In genomic region chr17:36788351-36788750, GRCm38 (mm10) we compare ENCODE assay signal across 30 mouse cellular contexts. TPM values are rescaled to one million over a fixed set of nuclear protein-coding genes. Genes with fewer than 3 reads are reported as not detected.
DNase-seq lines count a peak whose midpoint lies in the region; ATAC-seq and TF ChIP-seq lines count a peak whose summit lies in the region.
"Had no signal": no experiment of that assay in that cellular context is flagged by ENCODE, and none has a peak within 500 bp of the region (broad histone marks: within the 10 kb centered on the region; RNA-seq: fewer than 3 reads in every experiment).

No protein-coding gene starts in this region.

- no peak for TF ChIP-seq CTCF in hindbrain, postnatal 0 days (IDR thresholded peaks at IDR 0.05; ENCODE audit: low read depth)

- no peaks in the 10 kb centered on the region for H3K36me3 ChIP-seq in forebrain, embryonic 15.5 days
- H3K36me3 ChIP-seq in forebrain, embryonic 10.5 days (replicated peaks) = no peaks in the 10 kb centered on the region
- no peaks in the 10 kb centered on the region for H3K36me3 ChIP-seq in midbrain, embryonic 13.5 days
- no peaks in the 10 kb centered on the region for H3K36me3 ChIP-seq in midbrain, embryonic 11.5 days (ENCODE audit: control insufficient read depth, insufficient read depth, low read length)
- H3K36me3 ChIP-seq in hindbrain, postnatal 0 days (ENCODE audit: insufficient read depth, low read length) = no peaks in the 10 kb centered on the region
- H3K36me3 ChIP-seq in neural tube, embryonic 15.5 days = no peaks in the 10 kb centered on the region
- H3K36me3 ChIP-seq: heart, embryonic 12.5 days; limb, embryonic 13.5 days; lung, embryonic 15.5 days had no signal

- no peaks in the 10 kb centered on the region for H3K4me1 ChIP-seq in forebrain, embryonic 15.5 days
- no peaks in the 10 kb centered on the region for H3K4me1 ChIP-seq in forebrain, embryonic 10.5 days
- H3K4me1 ChIP-seq in midbrain, embryonic 13.5 days (replicated peaks) = no peaks in the 10 kb centered on the region
- H3K4me1 ChIP-seq in midbrain, embryonic 11.5 days (ENCODE audit: control insufficient read depth, insufficient read depth, low read length) = no peaks in the 10 kb centered on the region
- H3K4me1 ChIP-seq in hindbrain, postnatal 0 days (ENCODE audit: insufficient read depth, low read length) = no peaks in the 10 kb centered on the region
- no peaks in the 10 kb centered on the region for H3K4me1 ChIP-seq in neural tube, embryonic 15.5 days
- H3K4me1 ChIP-seq: heart, embryonic 12.5 days; limb, embryonic 13.5 days; lung, embryonic 15.5 days had no signal

- 80% methylated on average over 2 of the region's 2 CpGs for WGBS in forebrain, embryonic 15.5 days
- 86% methylated on average over 2 of the region's 2 CpGs for WGBS in forebrain, embryonic 10.5 days
- WGBS in midbrain, embryonic 13.5 days = 82% methylated on average over 2 of the region's 2 CpGs
- 90% methylated on average over 2 of the region's 2 CpGs for WGBS in midbrain, embryonic 11.5 days
- WGBS in hindbrain, postnatal 0 days = 70% methylated on average over 2 of the region's 2 CpGs
- 79% methylated on average over 2 of the region's 2 CpGs for WGBS in neural tube, embryonic 15.5 days

- H3K9ac ChIP-seq in forebrain, embryonic 15.5 days (replicated peaks) = no peak overlapping the region
- H3K9ac ChIP-seq in midbrain, embryonic 13.5 days (replicated peaks) = no peak overlapping the region
- H3K9ac ChIP-seq in midbrain, embryonic 11.5 days (ENCODE audit: low read length) = no peak overlapping the region
- no peak overlapping the region for H3K9ac ChIP-seq in hindbrain, postnatal 0 days (replicated peaks; ENCODE audit: low read length)
- no peak overlapping the region for H3K9ac ChIP-seq in neural tube, embryonic 15.5 days (replicated peaks)
- H3K9ac ChIP-seq: heart, embryonic 12.5 days; limb, embryonic 13.5 days; lung, embryonic 15.5 days had no signal

- no peak for DNase-seq in forebrain, embryonic 10.5 days (ENCODE audit: extremely low spot score, low spot score)
- no peak for DNase-seq in midbrain, embryonic 11.5 days (ENCODE audit: low spot score, missing footprints)
- DNase-seq in hindbrain, postnatal 0 days (ENCODE audit: low spot score) = no peak
- no peak for DNase-seq in gastrocnemius, postnatal 4 days (ENCODE audit: low spot score in 2 of 2)

- no peaks in the 10 kb centered on the region for H3K27me3 ChIP-seq in forebrain, embryonic 15.5 days
- H3K27me3 ChIP-seq in forebrain, embryonic 10.5 days (ENCODE audit: poor library complexity, severe bottlenecking) = no peaks in the 10 kb centered on the region
- 0 out of 2 replicates have a peak, but pooled peaks cover 2% of the 10 kb centered on the region for H3K27me3 ChIP-seq in midbrain, embryonic 13.5 days
- H3K27me3 ChIP-seq in midbrain, embryonic 11.5 days (ENCODE audit: control insufficient read depth, insufficient read depth, low read length) = no peaks in the 10 kb centered on the region
- no peaks in the 10 kb centered on the region for H3K27me3 ChIP-seq in hindbrain, postnatal 0 days (ENCODE audit: insufficient read depth, low read length)
- H3K27me3 ChIP-seq in neural tube, embryonic 15.5 days (replicated peaks) = no peaks in the 10 kb centered on the region
- H3K27me3 ChIP-seq: heart, embryonic 12.5 days; limb, embryonic 13.5 days; lung, embryonic 15.5 days had no signal

- no peak overlapping the region for H3K27ac ChIP-seq in forebrain, embryonic 15.5 days (replicated peaks)
- H3K27ac ChIP-seq in forebrain, embryonic 10.5 days = no peak overlapping the region
- H3K27ac ChIP-seq in midbrain, embryonic 13.5 days = no peak overlapping the region
- H3K27ac ChIP-seq in midbrain, embryonic 11.5 days (ENCODE audit: low read depth, low read length) = no peak overlapping the region
- H3K27ac ChIP-seq in hindbrain, postnatal 0 days = no peak overlapping the region
- no peak overlapping the region for H3K27ac ChIP-seq in neural tube, embryonic 15.5 days (replicated peaks)
- H3K27ac ChIP-seq: heart, adult 2 months; kidney, postnatal 0 days; limb, embryonic 13.5 days; lung, embryonic 15.5 days had no signal

- no peaks in the 10 kb centered on the region for H3K9me3 ChIP-seq in forebrain, embryonic 15.5 days
- no peaks in the 10 kb centered on the region for H3K9me3 ChIP-seq in forebrain, embryonic 10.5 days
- no peaks in the 10 kb centered on the region for H3K9me3 ChIP-seq in midbrain, embryonic 13.5 days
- H3K9me3 ChIP-seq in midbrain, embryonic 11.5 days (ENCODE audit: control insufficient read depth, low read length) = no peaks in the 10 kb centered on the region
- no peaks in the 10 kb centered on the region for H3K9me3 ChIP-seq in hindbrain, postnatal 0 days (ENCODE audit: low read length)
- no peaks in the 10 kb centered on the region for H3K9me3 ChIP-seq in neural tube, embryonic 15.5 days (replicated peaks)
- H3K9me3 ChIP-seq: heart, embryonic 12.5 days; limb, embryonic 13.5 days; lung, embryonic 15.5 days had no signal

- H3K4me3 ChIP-seq in forebrain, embryonic 15.5 days = no peak overlapping the region
- H3K4me3 ChIP-seq in forebrain, embryonic 10.5 days = no peak overlapping the region
- no peak overlapping the region for H3K4me3 ChIP-seq in midbrain, embryonic 13.5 days (replicated peaks)
- no peak overlapping the region for H3K4me3 ChIP-seq in midbrain, embryonic 11.5 days (ENCODE audit: low read depth, low read length)
- H3K4me3 ChIP-seq in hindbrain, postnatal 0 days (ENCODE audit: low read length) = no peak overlapping the region
- H3K4me3 ChIP-seq in neural tube, embryonic 15.5 days (replicated peaks) = no peak overlapping the region
- H3K4me3 ChIP-seq: heart, adult 2 months; heart, embryonic 12.5 days; limb, embryonic 13.5 days; lung, embryonic 15.5 days had no signal

- no peak overlapping the region for H3K4me2 ChIP-seq in forebrain, embryonic 15.5 days (replicated peaks)
- no peak overlapping the region for H3K4me2 ChIP-seq in midbrain, embryonic 13.5 days (replicated peaks)
- H3K4me2 ChIP-seq in midbrain, embryonic 11.5 days = no peak overlapping the region
- no peak overlapping the region for H3K4me2 ChIP-seq in hindbrain, postnatal 0 days (ENCODE audit: low read depth, low read length)
- H3K4me2 ChIP-seq in neural tube, embryonic 15.5 days = no peak overlapping the region
- H3K4me2 ChIP-seq: heart, embryonic 12.5 days; limb, embryonic 13.5 days; liver, embryonic 11.5 days; lung, embryonic 15.5 days had no signal

- 0 out of 2 replicates have a peak, but pooled peaks have one; percentile 39 for ATAC-seq in forebrain, embryonic 15.5 days (replicated peaks)
- ATAC-seq in midbrain, embryonic 13.5 days = peak; percentile 65; the same call in 1 of the 2 replicates
- ATAC-seq in midbrain, embryonic 11.5 days (ENCODE audit: low FRiP score) = no peak
- peak; percentile 47; the same call in 1 of the 2 replicates for ATAC-seq in hindbrain, postnatal 0 days
- ATAC-seq in neural tube, embryonic 15.5 days (ENCODE audit: low FRiP score) = peak; percentile 31; the same call in 1 of the 2 replicates

RNA-seq across cellular contexts. Expression of gene H2-M10.5, which starts 15.6 kb away (rescaled TPM):
- polyA plus RNA-seq in forebrain, embryonic 15.5 days (2015; fragmentation: Nextera tagmentation; extraction: Ambion mirVana) = not detected in 2 replicates
- not detected in 2 replicates for polyA plus RNA-seq in forebrain, embryonic 10.5 days (2016; fragmentation: Nextera tagmentation; extraction: Ambion mirVana)
- not detected in 2 replicates for polyA plus RNA-seq in midbrain, embryonic 13.5 days (2015; fragmentation: Nextera tagmentation; extraction: Ambion mirVana)
- not detected in 2 replicates for polyA plus RNA-seq in midbrain, embryonic 11.5 days (2014; fragmentation: Nextera tagmentation; extraction: Ambion mirVana)
- total RNA-seq in hindbrain, postnatal 0 days (2014; rRNA removed) = not detected in 2 replicates
- polyA plus RNA-seq in hindbrain, postnatal 0 days (2015; fragmentation: Nextera tagmentation; extraction: Ambion mirVana) = not detected in 2 replicates
- not detected in 2 replicates for polyA plus RNA-seq in neural tube, embryonic 15.5 days (2015; fragmentation: Nextera tagmentation; extraction: Ambion mirVana)
- total RNA-seq in gastrocnemius, postnatal 4 days (2021) = not detected
- total RNA-seq: adrenal gland, postnatal 10 days; gastrocnemius, adult 18-20 months; gastrocnemius, postnatal 25 days; heart, adult 2 months; heart, postnatal 4 days; layer of hippocampus, adult 8-10 months; layer of hippocampus, postnatal 25 days; left cerebral cortex, adult 8-10 months; left cerebral cortex, postnatal 36 days; megakaryocyte progenitor cell, adult 5-6 weeks; MEL had no signal
- polyA plus RNA-seq: embryonic facial prominence, embryonic 11.5 days; heart, adult 2 months; heart, embryonic 12.5 days; heart, postnatal 0 days; intestine, embryonic 14.5 days; kidney, postnatal 0 days; limb, embryonic 13.5 days; liver, embryonic 11.5 days; liver, embryonic 16.5 days; lung, embryonic 15.5 days; Patski; spleen, adult 2 months had no signal

RNA-seq across cellular contexts. Expression of gene H2-M10.6, which starts 23.6 kb away (rescaled TPM):
- polyA plus RNA-seq in forebrain, embryonic 15.5 days (2015; fragmentation: Nextera tagmentation; extraction: Ambion mirVana) = not detected in 2 replicates
- not detected in 2 replicates for polyA plus RNA-seq in forebrain, embryonic 10.5 days (2016; fragmentation: Nextera tagmentation; extraction: Ambion mirVana)
- not detected in 2 replicates for polyA plus RNA-seq in midbrain, embryonic 13.5 days (2015; fragmentation: Nextera tagmentation; extraction: Ambion mirVana)
- polyA plus RNA-seq in midbrain, embryonic 11.5 days (2014; fragmentation: Nextera tagmentation; extraction: Ambion mirVana) = not detected in 2 replicates
- not detected in 2 replicates for total RNA-seq in hindbrain, postnatal 0 days (2014; rRNA removed)
- polyA plus RNA-seq in hindbrain, postnatal 0 days (2015; fragmentation: Nextera tagmentation; extraction: Ambion mirVana) = not detected in 2 replicates
- not detected in 2 replicates for polyA plus RNA-seq in neural tube, embryonic 15.5 days (2015; fragmentation: Nextera tagmentation; extraction: Ambion mirVana)
- total RNA-seq in gastrocnemius, postnatal 4 days (2021) = not detected
- total RNA-seq: adrenal gland, postnatal 10 days; gastrocnemius, adult 18-20 months; gastrocnemius, postnatal 25 days; heart, adult 2 months; heart, postnatal 4 days; layer of hippocampus, adult 8-10 months; layer of hippocampus, postnatal 25 days; left cerebral cortex, adult 8-10 months; left cerebral cortex, postnatal 36 days; megakaryocyte progenitor cell, adult 5-6 weeks; MEL had no signal
- polyA plus RNA-seq: embryonic facial prominence, embryonic 11.5 days; heart, adult 2 months; heart, embryonic 12.5 days; heart, postnatal 0 days; intestine, embryonic 14.5 days; kidney, postnatal 0 days; limb, embryonic 13.5 days; liver, embryonic 11.5 days; liver, embryonic 16.5 days; lung, embryonic 15.5 days; Patski; spleen, adult 2 months; thymus, adult 2 months had no signal

RNA-seq across cellular contexts. Expression of gene Trim26, which starts 48.6 kb away (rescaled TPM):
- polyA plus RNA-seq in forebrain, embryonic 15.5 days (2015; fragmentation: Nextera tagmentation; extraction: Ambion mirVana) = 34.2 and 36.0 TPM in 2 replicates
- polyA plus RNA-seq in forebrain, embryonic 10.5 days (2016; fragmentation: Nextera tagmentation; extraction: Ambion mirVana) = 42.8 and 44.3 TPM in 2 replicates
- 46.4 and 46.6 TPM in 2 replicates for polyA plus RNA-seq in midbrain, embryonic 13.5 days (2015; fragmentation: Nextera tagmentation; extraction: Ambion mirVana)
- polyA plus RNA-seq in midbrain, embryonic 11.5 days (2014; fragmentation: Nextera tagmentation; extraction: Ambion mirVana) = 32.4 and 35.0 TPM in 2 replicates
- total RNA-seq in hindbrain, postnatal 0 days (2014; rRNA removed) = 21.6 and 27.9 TPM in 2 replicates
- 46.7 and 50.6 TPM in 2 replicates for polyA plus RNA-seq in hindbrain, postnatal 0 days (2015; fragmentation: Nextera tagmentation; extraction: Ambion mirVana)
- 51.2 and 52.0 TPM in 2 replicates for polyA plus RNA-seq in neural tube, embryonic 15.5 days (2015; fragmentation: Nextera tagmentation; extraction: Ambion mirVana)
- total RNA-seq in gastrocnemius, postnatal 4 days (2021) = 10 to 100 TPM; 24.3 to 25.6 TPM
